Mouse (Mus musculus): ENCODE data around the gene Zfpm1. TPM values are rescaled to one million over a fixed set of nuclear protein-coding genes. Genes with fewer than 3 reads are reported as not detected.

The Zfpm1 gene
- total RNA-seq, 2 experiments from 2014 or later, result 36.9 to 39.3 TPM

DNA sequence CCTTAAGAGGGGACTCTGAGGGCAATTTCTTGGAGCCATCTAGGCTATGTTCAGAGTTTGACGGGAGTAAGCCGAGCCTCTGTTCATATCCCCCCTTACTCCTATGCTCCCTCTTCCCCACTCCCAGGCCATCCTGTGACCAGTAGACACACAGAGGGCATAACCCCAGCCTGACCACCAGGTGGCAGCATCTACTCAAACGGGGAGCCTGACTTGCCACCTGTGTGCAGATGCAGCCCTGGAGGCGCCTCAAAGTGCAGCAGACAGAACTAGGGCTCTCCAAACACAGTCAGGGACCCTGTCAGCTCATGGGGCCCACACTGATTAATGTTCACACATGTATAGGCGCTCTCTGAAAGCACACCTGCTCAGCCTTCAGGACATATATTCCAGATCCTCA lies 8.8 kb upstream of the Zfpm1 start:
- peak; percentile 55 to 70 for DNase-seq (ENCODE audit: low spot score in 2 of 2)
- intact Hi-C loops (cut with DNase I), result loop anchor here (2.0 kb wide), 1 partner anchor 60 kb away; no protein-coding TSS in a partner anchor

DNA sequence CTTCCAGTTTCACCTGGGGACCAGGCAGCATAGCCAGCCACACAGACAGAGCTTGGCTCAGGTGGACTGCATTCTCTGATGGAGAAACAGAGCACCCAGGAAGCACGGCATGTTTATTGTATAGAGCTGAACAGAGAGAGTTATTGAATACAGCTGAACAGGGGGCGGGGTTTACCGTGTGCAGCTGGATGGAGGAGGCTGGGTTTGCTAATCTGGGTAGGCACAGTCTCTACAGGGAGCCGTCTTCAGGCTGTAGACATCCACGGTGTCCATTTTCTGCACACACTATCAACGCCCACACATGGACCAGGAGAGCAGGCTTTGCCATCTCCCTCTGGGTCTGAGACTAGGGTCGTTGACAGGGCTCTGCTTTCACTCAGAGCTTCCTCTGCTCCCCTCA lies 8.1 kb upstream of the Zfpm1 start:
- DNase-seq (ENCODE audit: low spot score in 2 of 2), result no peak
- intact Hi-C loops (cut with DNase I), result loop anchor here (2.0 kb wide), 1 partner anchor 59 kb away; no protein-coding TSS in a partner anchor

DNA sequence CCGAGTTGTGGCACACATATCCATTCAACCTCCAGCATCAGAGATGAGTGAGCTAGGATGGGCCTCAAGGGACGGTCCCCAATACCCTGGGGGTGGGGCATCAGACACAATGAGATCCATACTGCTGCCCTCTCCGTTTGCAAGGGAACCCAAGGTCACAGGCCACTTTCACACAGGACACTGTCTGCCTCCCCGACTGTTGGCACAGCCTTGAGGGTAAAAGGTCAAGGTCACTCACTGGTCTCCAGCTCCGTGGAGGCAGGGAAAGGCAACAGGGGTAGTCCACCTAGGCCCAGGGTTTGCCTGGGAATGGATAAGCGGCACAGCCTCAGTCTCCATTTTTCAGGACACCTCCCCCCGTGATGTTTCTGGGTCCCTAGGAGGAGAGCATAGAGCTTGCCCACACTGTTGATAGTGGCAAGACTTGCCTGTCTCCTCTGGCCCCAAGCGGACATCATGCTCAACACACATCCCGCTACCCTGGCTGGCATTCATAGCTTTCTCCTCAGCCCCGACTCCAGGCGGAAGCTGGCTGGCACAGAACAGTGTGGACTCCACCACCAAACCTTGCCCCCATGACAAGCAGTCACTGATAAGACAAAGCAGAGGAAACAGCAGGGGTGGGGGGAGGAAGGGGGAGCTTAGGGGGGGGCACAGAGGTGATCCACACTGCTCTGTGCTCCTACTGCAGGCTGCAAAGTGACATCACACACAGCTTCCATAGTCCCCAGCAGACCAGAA lies 7.1 kb upstream of the Zfpm1 start:
- intact Hi-C loops (cut with DNase I), result no loop called here
- no peak for DNase-seq (ENCODE audit: low spot score in 2 of 2)

DNA sequence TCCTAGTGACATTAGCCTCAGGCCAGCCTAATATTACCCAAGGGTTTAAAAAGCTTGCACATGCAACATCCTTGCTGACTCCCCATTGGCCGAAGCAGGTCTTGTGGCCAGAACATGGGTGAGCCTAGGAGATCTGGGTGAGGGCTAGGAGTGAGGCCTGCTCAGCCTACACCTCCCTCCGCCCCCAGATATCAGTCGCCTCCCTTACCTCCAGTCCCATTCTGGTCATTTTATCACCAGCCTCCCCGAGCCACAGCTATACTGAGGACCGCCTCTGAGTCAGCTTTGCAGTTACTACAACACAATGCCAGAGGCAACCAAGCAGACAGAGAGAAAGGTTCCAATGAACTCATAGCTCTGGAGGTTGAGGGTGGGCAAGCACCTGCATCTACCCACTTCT lies 5.6 kb upstream of the Zfpm1 start:
- intact Hi-C loops (cut with DNase I), result no loop called here
- no peak for DNase-seq (ENCODE audit: low spot score in 2 of 2)

DNA sequence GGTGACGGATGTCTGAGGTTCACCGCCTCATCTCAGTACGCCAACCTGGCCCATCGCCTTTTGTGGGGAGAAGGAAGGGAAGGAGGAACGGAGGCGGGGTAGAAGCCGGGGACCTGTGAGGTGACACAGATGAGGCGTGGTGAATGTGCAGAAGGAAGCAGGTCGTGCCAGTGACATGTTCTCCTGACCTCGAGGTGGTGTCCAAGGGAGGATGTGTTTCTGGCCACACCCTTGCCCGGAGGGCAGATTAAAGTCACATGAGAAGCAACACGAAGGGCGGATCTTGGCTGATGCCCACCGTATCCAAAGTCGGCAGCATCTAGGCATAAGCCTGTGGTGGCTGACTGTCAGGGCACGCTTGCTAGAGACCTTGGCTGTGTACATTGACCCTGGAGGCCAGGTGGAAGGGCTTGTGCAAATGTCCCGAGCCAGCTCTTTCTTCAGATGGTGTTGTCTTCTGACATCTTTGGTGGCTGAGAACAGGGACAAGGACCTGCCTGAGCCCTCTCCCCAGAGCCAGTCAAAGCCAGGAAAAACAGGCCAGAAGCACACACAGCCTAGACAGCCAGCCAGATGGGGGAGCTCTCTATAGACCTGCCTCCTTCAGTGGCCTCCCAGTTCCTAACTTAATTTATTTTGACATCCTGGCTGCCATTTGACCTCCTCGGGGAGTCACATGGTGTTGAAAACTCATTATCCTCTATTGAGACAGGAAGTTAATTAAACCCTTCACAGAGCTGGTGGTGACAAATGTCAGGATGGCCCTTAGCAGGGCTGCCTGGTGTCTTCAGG lies 4.5 kb upstream of the Zfpm1 start:
- intact Hi-C loops (cut with DNase I), result no loop called here
- DNase-seq (ENCODE audit: low spot score in 2 of 2), result no peak

DNA sequence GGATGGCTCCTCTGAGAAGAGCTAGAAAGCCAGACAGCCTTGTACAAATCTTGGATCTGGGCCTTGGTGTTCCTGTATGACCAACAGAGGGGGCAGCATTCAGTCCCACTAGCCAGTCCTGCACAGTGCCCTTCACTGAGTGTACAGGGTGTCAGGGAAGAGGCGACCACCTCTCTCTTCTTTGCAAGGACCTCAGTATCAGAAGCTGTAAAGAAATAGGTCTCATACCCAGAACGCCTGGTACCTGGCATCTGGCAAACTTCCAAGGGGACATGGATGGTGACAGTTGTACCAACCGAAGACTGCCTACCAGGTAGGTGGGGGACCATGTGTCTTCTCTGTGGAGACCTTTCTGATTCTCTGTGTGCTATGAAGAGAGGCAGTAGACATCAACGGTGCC lies 1.8 kb upstream of the Zfpm1 start:
- intact Hi-C loops (cut with DNase I), result loop anchor here (10.0 kb wide), 1 partner anchor 165 kb away; the partner anchor contains the start of gene Mvd
- no peak for DNase-seq (ENCODE audit: low spot score in 2 of 2)

DNA sequence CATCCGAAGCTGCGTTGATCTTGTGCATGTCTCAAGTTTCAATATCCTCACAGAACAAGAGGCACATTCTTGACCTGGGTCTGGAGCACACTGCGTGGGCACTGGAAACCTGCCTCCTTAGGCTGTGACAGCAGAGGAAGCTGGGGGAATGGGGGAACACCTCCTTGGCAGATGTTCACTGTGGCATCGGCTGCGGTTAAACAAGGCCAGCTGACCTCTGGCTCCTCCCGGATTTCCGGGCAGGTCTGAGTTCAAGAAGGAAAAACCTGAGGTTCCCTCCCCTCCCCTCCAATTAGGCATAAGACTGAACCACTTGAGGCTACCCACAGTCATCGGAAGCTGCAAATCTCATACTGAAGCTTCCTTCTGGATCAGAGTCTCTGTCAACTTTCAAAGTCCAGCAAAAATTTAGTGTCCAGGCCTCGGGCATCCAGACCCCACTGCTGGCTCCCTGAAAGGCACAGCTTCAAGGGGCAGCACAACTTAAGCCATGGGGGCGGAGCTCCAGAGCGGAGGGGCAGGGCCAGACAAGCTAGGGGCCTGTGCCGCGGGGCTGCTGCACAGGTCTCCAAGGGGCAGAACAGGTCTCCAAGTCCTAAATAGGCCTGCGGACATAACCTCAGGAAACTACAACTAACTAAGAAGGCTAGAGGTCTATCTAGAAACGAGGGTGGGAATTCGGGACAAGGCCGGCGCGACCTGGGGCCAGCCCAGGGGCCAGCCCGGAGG lies 1.2 kb upstream of the Zfpm1 start:
- DNase-seq (ENCODE audit: low spot score in 2 of 2), result no peak
- intact Hi-C loops (cut with DNase I), result loop anchor here (10.0 kb wide), 1 partner anchor 164 kb away; the partner anchor contains the start of gene Mvd

DNA sequence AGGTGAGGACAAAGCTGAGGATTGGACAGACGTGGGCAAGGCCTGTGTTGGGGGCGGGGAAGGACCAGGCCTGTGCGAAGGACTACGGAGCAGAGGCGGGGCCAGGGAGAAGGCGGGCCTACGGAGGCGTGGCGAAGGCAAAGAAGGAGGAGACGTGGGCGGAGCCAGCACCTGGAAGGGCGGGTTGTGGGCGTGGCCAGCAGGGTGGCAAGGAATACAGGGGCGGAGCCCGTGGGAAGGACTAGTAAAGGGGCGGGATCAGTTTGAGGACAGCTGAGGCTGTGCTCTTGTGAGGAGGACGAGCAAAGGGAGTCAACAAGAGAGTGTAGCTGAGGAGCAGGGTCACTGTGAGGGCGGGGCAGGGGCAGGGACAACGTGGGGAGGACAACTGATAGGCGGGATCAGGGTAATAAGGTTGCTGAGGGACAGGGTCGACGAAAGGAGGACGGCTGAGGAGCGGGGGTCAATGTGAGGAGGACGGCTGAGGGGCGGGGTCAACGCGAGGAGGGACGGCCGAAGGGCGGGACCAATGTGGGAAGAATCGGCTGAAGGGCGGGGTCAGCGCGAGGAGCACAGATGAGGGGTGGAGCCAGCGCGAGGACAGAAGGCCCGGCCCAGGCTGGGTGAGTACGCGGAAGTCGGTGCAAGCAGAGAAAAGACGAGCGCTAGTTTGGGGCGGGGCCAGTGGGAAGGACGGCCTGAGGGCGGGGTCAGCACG lies 465 bp upstream of the Zfpm1 start:
- DNase-seq (ENCODE audit: low spot score in 2 of 2), result peak; percentile 98 to 99
- intact Hi-C loops (cut with DNase I), result loop anchor here (10.0 kb wide), 1 partner anchor 163 kb away; the partner anchor contains the start of gene Mvd

DNA sequence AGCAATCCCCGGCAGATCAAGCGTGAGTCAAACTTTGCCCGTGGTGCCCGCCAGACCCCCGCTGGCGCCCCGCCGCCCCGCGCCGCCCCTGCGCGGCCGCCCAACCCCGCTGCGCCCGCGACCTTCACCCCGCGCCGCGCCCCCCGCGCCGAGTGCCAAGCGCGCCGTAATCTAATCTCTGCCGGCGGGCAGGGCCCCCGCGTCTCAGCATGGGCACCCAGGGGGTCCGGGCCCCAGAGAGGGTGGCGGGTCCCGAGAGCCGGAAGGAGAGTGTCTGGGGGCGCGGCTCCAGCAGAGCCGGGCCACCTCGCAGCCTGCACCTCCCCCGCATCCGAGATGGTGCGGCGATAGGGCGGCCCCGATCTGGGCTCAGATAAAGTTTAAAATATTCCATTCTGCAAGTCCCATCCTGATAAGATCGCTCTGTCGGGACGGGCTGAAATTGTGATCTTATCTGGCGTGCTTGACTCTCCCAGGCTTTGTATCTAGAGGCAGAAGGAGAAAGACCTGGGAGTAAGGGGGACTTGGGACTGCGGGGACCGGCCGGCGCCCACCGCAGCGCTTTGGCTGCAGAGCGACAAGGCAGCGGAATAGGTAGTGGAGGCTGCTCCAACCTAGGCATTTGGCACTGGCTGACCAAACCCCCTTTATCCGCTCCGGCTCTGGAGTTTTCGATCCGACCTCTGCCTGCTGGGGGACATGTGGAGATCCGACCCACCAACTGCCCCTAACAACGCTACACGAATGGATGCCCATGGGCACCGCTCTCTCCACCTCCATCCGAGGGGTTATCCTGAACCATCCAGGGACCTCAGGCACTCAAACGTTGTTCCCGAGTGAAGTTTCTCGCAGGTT lies 787 bp downstream of the Zfpm1 start:
- intact Hi-C loops (cut with DNase I), result loop anchor here (10.0 kb wide), 1 partner anchor 162 kb away; the partner anchor contains the start of gene Mvd
- DNase-seq (ENCODE audit: low spot score in 2 of 2), result no peak

DNA sequence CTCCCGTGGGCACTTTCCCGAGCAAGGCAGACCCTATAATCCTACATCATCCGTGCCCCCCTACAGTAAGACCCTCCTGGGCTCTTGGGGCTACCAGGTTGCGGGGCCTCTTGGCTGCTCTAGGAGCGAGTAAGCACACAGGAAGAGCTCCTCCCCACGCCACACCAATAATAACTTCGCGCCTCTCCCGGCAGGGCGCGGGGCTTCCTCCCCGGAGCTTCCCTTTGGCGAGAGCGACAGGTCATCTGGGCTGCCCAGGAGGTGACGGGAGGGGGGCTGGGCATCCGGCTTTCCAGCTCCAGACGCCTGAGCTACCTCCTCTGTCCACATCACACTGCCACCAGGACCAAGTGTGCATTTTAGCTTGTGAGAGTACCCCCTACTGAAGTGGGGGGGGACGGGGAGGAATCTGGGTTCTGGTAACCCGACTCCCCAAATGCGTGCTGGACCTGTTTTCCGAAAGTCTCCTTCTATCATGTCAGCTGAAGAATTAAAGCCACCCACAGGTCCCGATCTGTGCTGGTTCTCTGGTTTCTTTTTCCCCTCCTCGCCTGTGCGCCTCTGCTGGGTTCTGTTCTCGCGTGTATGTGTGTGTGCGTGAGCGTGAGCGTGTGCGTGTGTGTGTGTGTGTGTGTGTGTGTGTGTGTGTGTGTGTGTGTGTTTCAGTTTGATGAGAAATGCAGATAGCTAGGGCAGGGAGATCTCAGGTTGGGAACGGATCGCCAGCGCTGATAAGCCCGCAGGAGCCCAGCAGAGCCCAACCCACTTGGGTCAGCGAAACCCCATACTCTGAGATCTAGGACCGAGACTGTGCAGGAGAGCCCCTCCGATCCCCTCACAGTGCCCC lies 1.6 kb downstream of the Zfpm1 start:
- intact Hi-C loops (cut with DNase I), result loop anchor here (10.0 kb wide), 1 partner anchor 161 kb away; the partner anchor contains the start of gene Mvd
- peak; percentile 41 to 77 for DNase-seq (ENCODE audit: low spot score in 2 of 2)

DNA sequence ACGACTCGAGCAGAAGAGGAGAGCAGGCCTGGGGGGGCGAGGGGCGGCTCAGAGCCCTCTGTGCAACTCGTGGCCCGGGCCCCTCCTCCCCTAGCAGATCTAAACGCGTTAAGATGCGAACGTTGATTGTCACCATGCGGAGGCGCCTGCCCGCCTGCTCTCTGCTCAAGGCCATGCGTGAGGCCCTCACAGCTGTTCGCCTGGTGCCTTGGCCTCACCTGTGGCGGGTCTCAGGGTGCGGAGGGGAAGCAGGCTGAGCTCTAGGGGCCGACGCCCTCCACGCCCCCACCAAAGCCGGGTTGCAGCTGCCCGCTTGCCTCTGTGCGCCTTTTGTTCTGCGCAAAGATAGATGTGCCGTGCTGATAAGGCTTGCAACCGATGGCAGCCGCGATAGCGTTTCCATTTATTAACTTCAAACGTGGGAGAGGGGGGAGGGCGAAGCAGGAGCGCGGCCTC lies 2.3 kb downstream of the Zfpm1 start:
- peak; percentile 49 to 59 for DNase-seq (ENCODE audit: low spot score in 2 of 2)
- intact Hi-C loops (cut with DNase I), result loop anchor here (10.0 kb wide), 1 partner anchor 161 kb away; the partner anchor contains the start of gene Mvd

DNA sequence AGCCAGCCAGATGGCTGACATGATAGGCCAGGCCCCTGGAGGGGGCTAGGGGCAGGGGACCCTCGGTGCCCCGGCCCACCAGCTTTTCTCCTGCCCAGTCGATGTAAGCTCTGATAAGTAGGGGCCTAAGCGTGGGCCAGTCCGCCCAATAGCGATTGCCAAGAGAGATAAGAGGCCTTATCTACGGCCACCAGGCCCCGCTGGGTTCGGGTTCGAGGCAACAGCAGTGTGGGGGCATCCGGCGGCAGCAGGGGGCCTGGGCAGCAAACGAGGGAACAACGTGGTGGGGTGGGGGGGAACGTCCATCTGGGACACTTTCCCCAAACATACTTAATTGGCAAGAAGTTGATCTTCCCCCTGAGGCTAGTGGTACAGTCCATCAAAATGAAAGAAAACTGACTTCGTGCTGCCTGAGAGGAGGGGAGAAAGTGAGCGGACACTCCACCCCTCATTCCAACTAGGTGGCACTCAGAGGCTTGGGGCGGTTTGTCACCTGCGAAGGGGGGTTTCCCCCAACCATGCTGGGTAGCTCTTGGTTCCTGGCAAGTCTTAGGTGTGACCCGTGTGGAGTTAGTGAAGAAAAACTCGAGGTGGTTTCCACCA lies 2.8 kb downstream of the Zfpm1 start:
- intact Hi-C loops (cut with DNase I), result loop anchor here (10.0 kb wide), 1 partner anchor 160 kb away; the partner anchor contains the start of gene Mvd
- no peak for DNase-seq (ENCODE audit: low spot score in 2 of 2)

DNA sequence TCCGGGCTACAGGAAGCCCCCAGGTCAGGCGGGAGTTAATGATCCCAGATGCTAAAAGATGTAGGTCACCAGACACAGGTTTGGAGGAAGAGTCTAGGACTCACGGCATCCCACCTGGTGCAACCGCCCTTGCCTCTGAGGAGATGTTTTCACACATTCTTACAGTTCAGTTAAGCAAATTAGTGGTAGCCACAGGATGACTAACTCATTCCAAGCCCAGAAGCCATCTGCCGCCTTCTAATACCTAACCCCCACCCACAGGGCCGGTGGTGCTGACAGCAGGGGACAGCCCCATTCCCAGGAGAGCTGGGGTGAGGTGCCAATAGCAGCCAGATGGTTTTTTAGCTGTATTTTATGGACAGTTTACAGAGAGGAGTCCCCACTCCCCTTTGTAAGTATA lies 3.8 kb downstream of the Zfpm1 start:
- intact Hi-C loops (cut with DNase I), result loop anchor here (10.0 kb wide), 1 partner anchor 159 kb away; the partner anchor contains the start of gene Mvd
- no peak for DNase-seq (ENCODE audit: low spot score in 2 of 2)

DNA sequence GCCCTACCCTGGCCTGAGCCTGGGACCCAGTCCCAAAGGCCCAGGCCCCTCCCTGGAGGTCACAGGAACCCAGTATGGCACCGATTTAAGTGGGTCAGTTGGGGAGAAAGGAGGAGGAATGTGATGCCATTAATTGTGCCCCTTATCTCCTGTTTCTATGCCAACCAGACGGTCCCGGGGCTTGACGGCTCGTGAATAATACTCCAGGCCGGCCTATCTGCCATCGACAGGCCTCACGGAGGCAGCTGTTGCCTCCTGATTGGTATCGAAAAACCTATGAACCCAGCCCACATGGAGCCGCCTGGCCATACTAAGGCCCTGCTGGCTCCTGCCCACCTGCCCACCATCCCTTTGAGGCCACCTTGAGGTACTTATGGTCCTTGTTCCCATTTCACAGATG lies 5.0 kb downstream of the Zfpm1 start:
- no peak for DNase-seq (ENCODE audit: low spot score in 2 of 2)

DNA sequence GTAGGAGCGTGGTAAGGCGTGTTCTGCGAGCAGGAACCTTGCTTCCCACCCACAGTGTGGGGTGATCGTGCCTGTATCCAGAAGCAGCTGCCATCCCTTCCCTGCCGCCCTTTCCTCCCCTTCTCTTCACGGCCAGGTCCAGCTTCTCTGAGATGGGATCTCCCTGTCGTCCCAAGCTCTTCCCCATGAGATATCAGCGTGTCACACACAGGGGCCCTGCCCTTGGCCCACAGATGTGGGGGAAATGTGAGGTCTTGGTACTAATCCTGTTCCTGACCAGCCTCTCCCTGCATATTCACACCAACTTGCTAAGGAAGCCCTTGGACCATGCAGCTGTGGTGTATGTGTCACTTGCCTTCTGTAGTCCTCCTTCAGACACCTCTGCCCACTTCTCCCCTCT lies 5.8 kb downstream of the Zfpm1 start:
- no peak for DNase-seq (ENCODE audit: low spot score in 2 of 2)
- intact Hi-C loops (cut with DNase I), result loop anchor here (10.0 kb wide), 1 partner anchor 157 kb away; the partner anchor contains the start of gene Mvd

More for the DNA sequence above, 5.0 kb downstream of the Zfpm1 start:
- intact Hi-C loops (cut with DNase I), result loop anchor here (10.0 kb wide), 1 partner anchor 158 kb away; the partner anchor contains the start of gene Mvd

DNA sequence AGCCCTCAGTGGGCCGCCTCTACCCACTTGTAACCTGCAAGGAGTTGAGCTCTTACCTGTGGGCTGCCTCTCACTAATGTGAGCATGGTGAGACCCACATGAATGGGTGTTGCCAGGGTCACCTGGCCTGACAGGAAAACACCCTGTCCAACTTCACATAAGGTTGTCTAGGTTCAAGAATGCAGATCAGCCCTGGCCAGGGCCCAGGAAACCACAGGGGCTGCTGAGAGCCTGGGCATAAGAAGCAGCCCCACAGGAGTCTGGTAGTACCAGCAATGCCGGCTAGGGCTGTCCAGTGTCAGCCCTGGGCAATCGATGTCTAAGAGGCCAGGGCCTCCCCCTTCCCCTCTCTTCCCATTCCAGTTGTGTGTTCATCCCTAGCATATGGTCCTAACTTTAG lies 6.4 kb downstream of the Zfpm1 start:
- intact Hi-C loops (cut with DNase I), result loop anchor here (10.0 kb wide), 1 partner anchor 156 kb away; the partner anchor contains the start of gene Mvd
- no peak for DNase-seq (ENCODE audit: low spot score in 2 of 2)

DNA sequence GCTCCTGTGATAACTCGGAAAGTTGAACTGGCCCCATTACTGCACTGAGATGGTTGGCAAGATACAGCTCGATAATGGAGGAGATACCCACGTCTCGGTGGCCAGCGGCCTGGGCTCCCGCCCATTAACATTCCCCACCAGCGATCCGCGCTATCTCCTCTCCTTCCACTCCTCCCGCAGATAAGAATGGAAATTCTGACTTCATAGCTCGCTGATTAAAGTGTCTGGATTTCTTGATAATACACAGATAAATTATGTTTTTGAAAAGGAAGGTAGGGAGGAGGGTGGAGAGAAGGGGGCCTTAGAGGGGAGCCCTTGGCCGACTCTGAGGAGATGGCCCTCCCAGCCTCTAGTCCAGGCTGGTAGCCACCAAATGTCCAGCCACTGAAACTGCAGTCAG lies 9.1 kb downstream of the Zfpm1 start:
- intact Hi-C loops (cut with DNase I), result no loop called here
- no peak for DNase-seq (ENCODE audit: low spot score in 2 of 2)
